Mouse (Mus musculus) lung, postnatal 0 days (tissue): ENCODE data around the gene Fnbp1.

ENCODE experiments used
- CTCF ChIP-seq: IDR thresholded peaks from 2 replicates; pipeline ENCODE4 v1.5.1; 2016; ENCODE audit warnings: antibody characterized with exemption, mild to moderate bottlenecking
- EP300 ChIP-seq: IDR thresholded peaks from 2 replicates; pipeline ENCODE4 v1.6.1; 2016; ENCODE audit warnings: antibody characterized with exemption, mild to moderate bottlenecking, control low read depth

DNA sequence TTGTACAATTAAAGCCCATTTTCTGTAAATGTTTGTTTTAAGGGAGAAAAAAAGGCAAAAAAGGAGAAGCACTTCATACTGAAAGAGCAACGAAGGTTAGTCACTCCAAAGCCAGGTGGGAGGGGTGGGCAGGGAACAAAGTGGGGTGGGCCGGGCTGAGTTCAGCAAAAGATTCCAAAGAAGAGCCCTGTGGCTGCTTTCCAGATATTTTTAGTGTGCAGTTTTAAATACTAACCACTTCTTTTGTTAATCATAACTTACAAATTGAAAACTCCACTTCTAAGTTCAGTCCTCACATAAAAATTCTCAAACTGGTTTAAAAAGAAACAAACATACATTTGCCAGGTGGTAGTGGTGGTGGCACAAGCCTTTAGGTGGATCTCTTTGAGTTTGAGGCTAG, 44.5 kb downstream of the Fnbp1 start:
- TF ChIP-seq CTCF (no peak), EP300 (no peak)
